Mouse (Mus musculus): ENCODE data around the gene Hid1. TPM values are rescaled to one million over a fixed set of nuclear protein-coding genes. Genes with fewer than 3 reads are reported as not detected.
"Not testable (repeated sequence)": the region's sequence is repeated elsewhere in the genome, so short reads cannot be mapped to it uniquely, and the experiment has no call there.

Hid1 gene
- polyA plus RNA-seq, 1 experiment from 2014 or later = 10.9 TPM

DNA sequence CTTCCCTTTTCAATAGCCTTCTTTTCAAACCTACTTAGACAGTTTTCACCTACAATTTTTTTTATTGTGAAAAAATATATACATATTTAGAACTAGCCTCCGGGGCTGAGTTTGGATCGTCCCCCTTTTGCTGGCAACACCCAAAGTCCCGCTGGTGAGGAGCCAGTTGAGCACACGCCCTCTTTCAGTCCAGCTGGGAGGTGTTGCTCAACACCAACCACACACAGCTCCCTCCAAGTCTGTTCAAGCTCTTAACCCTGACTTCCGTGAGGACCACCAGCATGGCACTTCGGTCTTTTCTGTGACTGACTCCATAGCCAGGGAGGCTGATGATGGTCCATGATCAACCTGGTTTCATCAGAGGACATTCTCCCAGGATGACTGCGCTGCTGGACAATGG lies 30.5 kb upstream of the Hid1 start:
- H3K4me2 ChIP-seq (replicated peaks; ENCODE audit: low read depth, low read length) = no peak overlapping the region
- H3K9ac ChIP-seq (ENCODE audit: low read depth, low read length) = no peak overlapping the region
- H3K27ac ChIP-seq (ENCODE audit: low read depth, low read length) = no peak overlapping the region
- no peaks in the 10 kb centered on the region for H3K4me1 ChIP-seq (replicated peaks; ENCODE audit: control insufficient read depth, insufficient read depth, low read length)
- ATAC-seq (ENCODE audit: low FRiP score) (no peak), DNase-seq (ENCODE audit: low spot score) (no peak)
- WGBS = 85% methylated on average over 7 of the region's 7 CpGs
- no peak overlapping the region for H3K4me3 ChIP-seq (ENCODE audit: low read depth, low read length)
- H3K9me3 ChIP-seq (ENCODE audit: control insufficient read depth, low read length) = no peaks in the 10 kb centered on the region
- H3K27me3 ChIP-seq (ENCODE audit: control insufficient read depth, insufficient read depth, low read length) = peaks cover 3% of the 10 kb centered on the region; the same call in 1 of the 2 replicates
- peaks cover 2% of the 10 kb centered on the region; the same call in 1 of the 2 replicates for H3K36me3 ChIP-seq (ENCODE audit: control insufficient read depth, insufficient read depth, low read length)

DNA sequence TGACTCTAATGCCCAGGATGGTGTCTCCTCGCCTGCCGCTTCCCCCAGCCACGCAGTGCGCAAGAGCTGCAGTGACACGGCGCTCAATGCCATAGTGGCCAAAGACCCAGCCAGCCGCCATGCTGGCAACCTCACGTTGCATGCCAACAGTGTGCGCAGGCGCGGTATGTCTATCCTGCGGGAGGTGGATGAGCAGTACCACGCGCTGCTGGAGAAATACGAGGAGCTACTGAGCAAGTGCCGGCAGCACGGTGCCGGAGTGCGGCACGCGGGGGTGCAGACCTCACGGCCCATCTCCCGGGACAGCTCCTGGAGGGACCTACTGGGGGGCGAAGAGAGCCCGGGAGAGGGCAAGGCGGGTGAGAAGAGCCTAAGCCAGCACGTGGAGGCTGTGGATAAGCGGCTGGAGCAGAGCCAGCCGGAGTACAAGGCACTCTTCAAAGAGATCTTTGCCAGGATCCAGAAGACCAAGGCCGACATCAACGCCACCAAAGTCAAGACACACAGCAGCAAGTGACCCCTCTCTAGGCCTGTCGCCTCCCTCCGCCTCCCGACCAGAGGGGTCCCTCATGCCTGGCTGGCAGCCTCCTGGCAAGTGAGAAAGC lies 26.3 kb upstream of the Hid1 start:
- WGBS = 69% methylated on average over 34 of the region's 34 CpGs
- Histone ChIP-seq H3K27me3 (ENCODE audit: control insufficient read depth, insufficient read depth, low read length) (peaks cover 3% of the 10 kb centered on the region; the same call in 1 of the 2 replicates), H3K4me3 (ENCODE audit: low read depth, low read length) (no peak overlapping the region), H3K4me2 (replicated peaks; ENCODE audit: low read depth, low read length) (no peak overlapping the region; the same call in 1 of the 2 replicates), H3K4me1 (replicated peaks; ENCODE audit: control insufficient read depth, insufficient read depth, low read length) (no peaks in the 10 kb centered on the region), H3K36me3 (ENCODE audit: control insufficient read depth, insufficient read depth, low read length) (peaks cover 7% of the 10 kb centered on the region; the same call in 1 of the 2 replicates), H3K27ac (ENCODE audit: low read depth, low read length) (no peak overlapping the region), H3K9me3 (ENCODE audit: control insufficient read depth, low read length) (no peaks in the 10 kb centered on the region), H3K9ac (ENCODE audit: low read depth, low read length) (no peak overlapping the region)
- no peak for DNase-seq (ENCODE audit: low spot score)
- ATAC-seq (ENCODE audit: low FRiP score) = no peak

DNA sequence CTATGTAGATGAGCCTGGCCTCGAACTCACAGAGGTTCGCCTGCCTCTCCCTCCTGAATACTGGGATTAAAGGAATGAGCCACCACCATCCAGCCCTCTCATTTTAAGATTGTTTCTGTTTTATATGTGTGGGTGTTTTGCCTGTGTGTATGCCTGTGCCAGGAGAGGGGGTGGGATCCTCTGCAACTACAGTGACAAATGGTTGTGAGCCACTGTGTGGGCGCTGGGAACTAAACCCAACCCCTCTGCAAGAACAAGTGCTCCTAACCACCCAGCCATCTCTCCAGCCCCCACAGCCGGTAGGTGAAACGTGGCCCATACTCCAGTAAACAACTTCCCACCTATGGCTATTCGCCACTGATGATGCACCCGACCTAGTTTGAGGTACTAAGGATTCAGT lies 23.8 kb upstream of the Hid1 start:
- H3K36me3 ChIP-seq (ENCODE audit: control insufficient read depth, insufficient read depth, low read length) = peaks cover 7% of the 10 kb centered on the region; the same call in 1 of the 2 replicates
- H3K4me2 ChIP-seq (replicated peaks; ENCODE audit: low read depth, low read length) = no peak overlapping the region
- no peak for ATAC-seq (ENCODE audit: low FRiP score)
- no peak overlapping the region for H3K27ac ChIP-seq (ENCODE audit: low read depth, low read length)
- WGBS = 93% methylated on average over 7 of the region's 7 CpGs
- peaks cover 3% of the 10 kb centered on the region; the same call in 1 of the 2 replicates for H3K27me3 ChIP-seq (ENCODE audit: control insufficient read depth, insufficient read depth, low read length)
- H3K9me3 ChIP-seq (ENCODE audit: control insufficient read depth, low read length) = no peaks in the 10 kb centered on the region
- H3K4me3 ChIP-seq (ENCODE audit: low read depth, low read length) = no peak overlapping the region
- DNase-seq (ENCODE audit: low spot score) = no peak
- H3K4me1 ChIP-seq (replicated peaks; ENCODE audit: control insufficient read depth, insufficient read depth, low read length) = no peaks in the 10 kb centered on the region
- no peak overlapping the region for H3K9ac ChIP-seq (ENCODE audit: low read depth, low read length)

DNA sequence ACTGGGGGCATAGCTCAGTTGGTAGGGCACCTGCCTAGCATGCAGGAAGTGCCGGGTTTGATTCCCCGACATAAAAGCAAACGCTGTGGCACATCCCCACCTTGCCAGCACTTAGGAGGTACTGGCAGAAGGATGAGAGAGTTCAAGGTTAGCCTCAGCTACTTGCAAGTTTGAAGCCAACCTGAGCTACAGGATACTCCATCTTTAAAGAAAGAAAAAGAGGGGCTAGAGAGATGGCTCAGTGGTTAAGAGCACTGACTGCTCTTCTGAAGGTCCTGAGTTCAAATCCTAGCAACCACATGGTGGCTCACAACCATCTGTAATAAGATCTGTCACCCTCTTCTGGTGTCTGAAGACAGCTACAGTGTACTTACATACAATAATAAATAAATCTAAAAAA lies 19.3 kb upstream of the Hid1 start:
- not testable (repeated sequence) for H3K27ac ChIP-seq (ENCODE audit: low read depth, low read length); H3K27me3 ChIP-seq (ENCODE audit: control insufficient read depth, insufficient read depth, low read length); H3K4me1 ChIP-seq (replicated peaks; ENCODE audit: control insufficient read depth, insufficient read depth, low read length); H3K4me2 ChIP-seq (replicated peaks; ENCODE audit: low read depth, low read length); H3K9ac ChIP-seq (ENCODE audit: low read depth, low read length); DNase-seq (ENCODE audit: low spot score); H3K9me3 ChIP-seq (ENCODE audit: control insufficient read depth, low read length); H3K36me3 ChIP-seq (ENCODE audit: control insufficient read depth, insufficient read depth, low read length); ATAC-seq (ENCODE audit: low FRiP score); H3K4me3 ChIP-seq (ENCODE audit: low read depth, low read length)
- WGBS = 89% methylated on average over 3 of the region's 3 CpGs

DNA sequence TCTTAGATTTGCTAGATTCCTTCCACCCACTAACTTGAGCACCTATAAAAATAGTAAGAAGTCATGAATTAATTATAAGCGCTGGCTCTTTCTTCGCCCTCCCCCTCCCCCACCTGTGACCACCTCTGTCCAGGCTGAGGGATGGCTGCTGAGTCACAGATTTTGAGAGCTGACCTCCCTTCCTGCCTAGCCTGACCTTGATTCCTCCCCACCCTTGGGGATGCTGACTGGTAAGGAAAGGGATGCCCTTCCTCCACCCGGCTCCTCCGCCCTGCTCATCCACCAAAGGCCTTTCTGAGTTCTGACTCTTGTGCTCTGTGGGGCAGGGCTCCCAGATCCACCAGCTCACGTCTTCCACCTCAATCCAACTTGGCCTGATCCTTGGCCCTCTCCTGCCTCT lies 17.0 kb upstream of the Hid1 start:
- no peaks in the 10 kb centered on the region for H3K27me3 ChIP-seq (ENCODE audit: control insufficient read depth, insufficient read depth, low read length)
- no peaks in the 10 kb centered on the region for H3K36me3 ChIP-seq (ENCODE audit: control insufficient read depth, insufficient read depth, low read length)
- H3K27ac ChIP-seq (ENCODE audit: low read depth, low read length) = no peak overlapping the region
- no peak overlapping the region for H3K4me3 ChIP-seq (ENCODE audit: low read depth, low read length)
- peaks cover 10% of the 10 kb centered on the region for H3K4me1 ChIP-seq (replicated peaks; ENCODE audit: control insufficient read depth, insufficient read depth, low read length)
- DNase-seq (ENCODE audit: low spot score) (no peak), ATAC-seq (ENCODE audit: low FRiP score) (no peak)
- H3K9ac ChIP-seq (ENCODE audit: low read depth, low read length) = no peak overlapping the region
- no peaks in the 10 kb centered on the region for H3K9me3 ChIP-seq (ENCODE audit: control insufficient read depth, low read length)
- H3K4me2 ChIP-seq (replicated peaks; ENCODE audit: low read depth, low read length) = no peak overlapping the region
- WGBS = 70% methylated on average over 5 of the region's 5 CpGs

DNA sequence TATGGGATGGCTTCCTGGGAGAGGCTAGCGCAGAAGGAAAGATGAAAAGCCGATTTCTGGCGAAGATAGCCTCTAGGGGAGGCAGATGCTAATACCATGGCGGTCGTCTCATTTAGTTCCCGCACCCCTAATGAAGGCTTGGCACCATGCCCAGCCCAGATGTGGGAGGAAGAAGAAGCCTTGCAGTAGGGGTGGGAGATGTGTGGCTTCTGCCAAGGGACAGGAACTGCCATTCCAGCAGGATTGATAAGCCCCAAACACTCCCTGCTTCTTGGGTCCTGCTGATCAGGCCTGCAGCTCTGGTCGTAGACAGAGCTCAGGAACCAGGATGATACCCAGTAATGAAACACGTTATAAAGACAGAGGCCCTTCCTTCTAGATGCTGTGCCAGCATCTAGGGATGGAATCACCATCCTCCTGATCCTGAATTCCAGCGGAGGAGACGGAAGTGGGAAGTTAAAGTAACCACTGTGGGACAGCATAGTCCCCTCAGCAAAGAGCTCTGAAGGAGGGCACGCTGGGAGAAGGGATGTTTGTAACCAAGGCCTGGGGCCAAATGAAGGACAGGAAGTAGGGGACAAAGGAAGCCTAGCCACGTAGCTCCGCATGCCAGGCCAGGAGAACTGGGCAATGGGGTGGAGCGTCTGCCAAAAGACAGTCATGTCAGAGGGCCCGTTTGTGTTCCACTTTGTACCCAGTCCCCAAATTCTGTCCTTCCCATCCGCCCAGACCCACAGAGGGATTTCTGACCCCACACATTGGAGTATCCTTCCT lies 16.3 kb upstream of the Hid1 start:
- 63% methylated on average over 16 of the region's 16 CpGs for WGBS
- no peaks in the 10 kb centered on the region for H3K27me3 ChIP-seq (ENCODE audit: control insufficient read depth, insufficient read depth, low read length)
- no peaks in the 10 kb centered on the region for H3K9me3 ChIP-seq (ENCODE audit: control insufficient read depth, low read length)
- H3K4me2 ChIP-seq (replicated peaks; ENCODE audit: low read depth, low read length) = peak overlapping the region; percentile 88
- 0 out of 2 replicates have a peak overlapping the region, but pooled peaks have one; percentile 30 for H3K27ac ChIP-seq (ENCODE audit: low read depth, low read length)
- peaks cover 10% of the 10 kb centered on the region for H3K4me1 ChIP-seq (replicated peaks; ENCODE audit: control insufficient read depth, insufficient read depth, low read length)
- H3K36me3 ChIP-seq (ENCODE audit: control insufficient read depth, insufficient read depth, low read length) = no peaks in the 10 kb centered on the region
- DNase-seq (ENCODE audit: low spot score) = peak; percentile 36
- peak overlapping the region; percentile 96; the same call in 1 of the 2 replicates for H3K9ac ChIP-seq (ENCODE audit: low read depth, low read length)
- H3K4me3 ChIP-seq (ENCODE audit: low read depth, low read length) = peak overlapping the region; percentile 81; the same call in 1 of the 2 replicates
- ATAC-seq (ENCODE audit: low FRiP score) = no peak

DNA sequence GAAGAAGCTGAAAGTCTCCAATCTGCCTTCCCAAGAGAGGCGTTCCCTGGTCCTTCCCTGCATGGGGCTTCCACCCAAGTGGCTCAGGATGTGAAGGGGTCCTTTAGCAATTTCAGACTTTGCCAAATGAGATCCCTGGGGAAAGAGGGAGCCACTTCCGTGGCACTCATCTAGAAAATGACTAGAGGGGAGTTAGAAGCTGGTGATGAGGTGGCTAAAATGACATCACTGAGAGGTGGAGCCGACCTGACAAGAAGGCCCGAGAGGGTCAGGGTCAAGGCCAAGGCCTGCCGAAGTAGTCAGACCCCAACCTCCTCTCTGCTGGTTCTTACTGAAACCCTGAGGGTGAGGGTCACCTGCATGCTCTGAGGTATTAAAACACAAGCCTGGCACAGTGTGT lies 15.3 kb upstream of the Hid1 start:
- no peaks in the 10 kb centered on the region for H3K27me3 ChIP-seq (ENCODE audit: control insufficient read depth, insufficient read depth, low read length)
- H3K27ac ChIP-seq (ENCODE audit: low read depth, low read length) = 0 out of 2 replicates have a peak overlapping the region, but pooled peaks have one; percentile 30
- H3K4me3 ChIP-seq (ENCODE audit: low read depth, low read length) = peak overlapping the region; percentile 81
- peak overlapping the region; percentile 88 for H3K4me2 ChIP-seq (replicated peaks; ENCODE audit: low read depth, low read length)
- H3K4me1 ChIP-seq (replicated peaks; ENCODE audit: control insufficient read depth, insufficient read depth, low read length) = peaks cover 10% of the 10 kb centered on the region
- no peak for DNase-seq (ENCODE audit: low spot score)
- no peaks in the 10 kb centered on the region for H3K36me3 ChIP-seq (ENCODE audit: control insufficient read depth, insufficient read depth, low read length)
- ATAC-seq (ENCODE audit: low FRiP score) = no peak
- H3K9ac ChIP-seq (ENCODE audit: low read depth, low read length) = peak overlapping the region; percentile 96
- peaks cover 2% of the 10 kb centered on the region; the same call in 1 of the 2 replicates for H3K9me3 ChIP-seq (ENCODE audit: control insufficient read depth, low read length)
- WGBS = 16% methylated on average over 5 of the region's 5 CpGs

DNA sequence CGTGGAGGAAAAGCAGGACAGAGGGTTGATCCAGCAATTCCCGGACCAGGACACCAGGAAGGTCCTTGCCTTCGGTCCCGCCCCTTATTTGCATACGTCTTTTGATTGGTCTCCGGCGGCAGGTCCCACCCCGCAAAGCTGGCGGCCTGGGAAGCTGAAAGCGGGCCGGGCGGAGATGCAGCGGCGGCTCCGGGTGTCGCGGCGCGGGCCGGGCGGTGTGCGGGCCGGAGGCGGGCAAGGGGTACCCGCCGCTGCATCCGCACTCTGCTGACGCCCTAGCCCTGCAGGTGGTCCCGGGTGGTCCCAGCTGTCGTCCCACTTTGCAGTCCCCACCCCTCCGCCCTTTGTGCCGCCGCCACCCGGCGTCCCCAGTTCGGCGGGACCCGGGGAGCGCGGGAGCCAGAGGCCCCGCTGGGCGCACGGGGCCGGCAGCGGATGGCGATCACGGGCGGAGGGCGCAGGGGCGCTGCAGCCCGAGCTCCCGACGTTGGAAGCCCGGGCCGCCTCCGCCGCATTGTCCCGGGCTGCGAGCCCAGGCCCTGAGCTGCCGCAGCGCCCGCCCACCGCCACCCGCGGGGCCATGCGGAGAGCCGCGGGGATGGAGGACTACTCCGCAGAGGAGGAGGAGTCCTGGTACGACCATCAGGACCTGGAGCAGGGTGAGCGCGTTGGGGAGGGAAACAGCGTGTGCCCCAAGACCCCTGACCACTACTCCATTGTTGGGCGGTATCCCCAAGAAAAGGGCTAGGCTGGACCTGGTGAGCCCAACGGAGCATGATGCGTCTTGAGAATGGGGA lies 14.4 kb upstream of the Hid1 start, which contains the start of gene Cdr2l:
Gene Cdr2l, plus strand, starts transcription at position 174 of the 797 bp plus-strand sequence.
- peak within 1 kb of the TSS; percentile 96 for H3K9ac ChIP-seq (ENCODE audit: low read depth, low read length)
- peak within 1 kb of the TSS; percentile 88 for H3K4me2 ChIP-seq (replicated peaks; ENCODE audit: low read depth, low read length)
- peaks cover 10% of the 10 kb centered on the region for H3K4me1 ChIP-seq (replicated peaks; ENCODE audit: control insufficient read depth, insufficient read depth, low read length)
- H3K4me3 ChIP-seq (ENCODE audit: low read depth, low read length) = peak within 1 kb of the TSS; percentile 81
- ATAC-seq (ENCODE audit: low FRiP score) (peak; percentile 91), DNase-seq (ENCODE audit: low spot score) (peak; percentile 91)
- peak within 1 kb of the TSS; percentile 95 for H3K27ac ChIP-seq (ENCODE audit: low read depth, low read length)
- H3K36me3 ChIP-seq (ENCODE audit: control insufficient read depth, insufficient read depth, low read length) = no peaks in the 10 kb centered on the region
- WGBS = under 1% methylated on average over 63 of the region's 76 CpGs
- no peaks in the 10 kb centered on the region for H3K27me3 ChIP-seq (ENCODE audit: control insufficient read depth, insufficient read depth, low read length)
- H3K9me3 ChIP-seq (ENCODE audit: control insufficient read depth, low read length) = peaks cover 2% of the 10 kb centered on the region; the same call in 1 of the 2 replicates

Data from hindbrain, embryonic 11.5 days (tissue).